Mouse (Mus musculus): ENCODE measurements around the gene Stk39.

Gene Stk39

DNA sequence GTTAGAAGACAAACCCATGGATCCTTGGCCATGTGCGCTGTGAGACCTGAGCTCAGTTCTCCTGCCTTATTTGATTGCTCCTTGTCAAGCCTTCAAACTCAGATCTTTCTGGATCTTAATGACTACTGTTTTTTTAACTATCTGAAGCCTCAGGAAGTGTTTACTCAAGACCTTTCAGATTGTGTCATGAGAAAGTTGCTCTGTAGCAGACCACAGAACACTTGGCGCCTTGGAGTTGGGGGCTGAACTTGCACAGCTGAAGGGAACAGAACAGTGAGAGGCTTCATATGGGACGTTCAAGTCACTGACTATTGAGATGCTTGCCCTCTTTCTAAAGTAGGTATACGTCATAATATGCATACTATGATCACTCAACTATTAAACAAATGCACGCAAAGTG is 239.1 kb downstream of the Stk39 start:
- DNase-seq (ENCODE audit: low spot score in 2 of 2), result no peak

DNA sequence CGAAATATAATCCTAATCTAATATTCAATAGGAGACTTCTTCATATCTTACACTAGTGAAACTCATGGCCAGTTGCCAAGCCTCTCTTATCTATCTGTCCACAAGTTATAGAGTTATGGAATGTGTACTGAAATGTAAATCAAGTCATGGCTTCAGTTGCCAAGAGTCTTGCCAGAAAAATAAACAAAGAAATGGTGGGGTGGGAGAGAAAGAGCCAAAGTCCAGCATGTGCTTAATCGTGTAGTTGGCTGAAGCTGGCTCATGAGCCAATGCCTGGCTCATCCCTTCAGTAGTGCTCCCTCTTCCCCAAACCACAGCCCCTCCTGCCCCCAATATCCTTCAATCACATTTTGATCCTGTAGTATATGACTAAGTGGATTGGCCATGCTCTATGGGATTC is 242.2 kb downstream of the Stk39 start:
- no peak for DNase-seq (ENCODE audit: low spot score in 2 of 2)

DNA sequence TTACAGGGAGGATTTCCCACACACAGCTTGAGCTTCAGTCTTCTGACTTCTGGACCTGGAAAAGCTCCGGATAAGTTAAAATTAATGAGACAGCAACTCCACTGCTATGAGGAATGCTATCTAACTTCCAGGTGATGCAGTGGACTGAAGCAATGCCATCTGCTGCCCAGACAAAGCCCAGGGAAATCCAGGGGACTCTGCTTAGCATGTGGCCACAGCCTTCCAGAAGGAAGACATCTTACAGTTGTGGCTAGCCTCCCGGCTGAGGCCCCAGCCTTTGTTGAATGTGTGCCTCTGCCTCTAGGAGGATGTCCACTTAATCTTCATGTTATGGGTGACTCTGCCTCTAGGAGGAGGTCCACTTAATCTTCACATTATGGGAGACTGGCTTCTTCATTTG is 243.0 kb downstream of the Stk39 start:
- DNase-seq (ENCODE audit: low spot score in 2 of 2), result no peak

DNA sequence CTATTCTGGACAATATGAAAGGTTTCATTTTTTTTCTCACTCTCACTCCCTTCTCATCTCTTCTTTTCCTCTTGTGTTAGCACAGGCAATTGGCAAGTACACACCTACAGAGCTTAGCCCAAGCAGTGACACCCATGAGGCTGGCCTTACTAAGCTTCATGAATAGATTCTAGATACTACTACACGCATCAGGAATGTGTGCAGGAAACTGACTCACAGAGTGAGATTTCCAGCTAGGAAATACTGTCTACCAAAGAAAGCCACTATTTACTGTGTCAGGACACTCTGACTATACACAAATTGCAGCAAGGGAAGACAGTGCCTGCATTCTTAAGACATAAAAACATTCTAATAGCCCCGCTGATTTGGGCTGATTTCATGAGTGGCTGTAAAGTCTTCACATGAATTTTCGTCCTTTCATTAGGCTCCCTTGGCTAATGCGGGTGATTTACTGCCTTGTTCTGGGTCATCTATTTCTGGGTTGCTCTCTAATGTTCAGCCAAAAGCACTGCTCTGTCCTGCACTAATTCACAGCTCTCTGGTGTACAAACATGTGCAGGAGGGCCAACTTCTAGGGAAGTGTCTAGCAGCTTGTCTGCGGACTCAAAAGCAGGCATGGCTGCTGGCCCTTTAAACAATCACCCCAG is 249.7 kb downstream of the Stk39 start:
- DNase-seq (ENCODE audit: low spot score in 2 of 2), result no peak

DNA sequence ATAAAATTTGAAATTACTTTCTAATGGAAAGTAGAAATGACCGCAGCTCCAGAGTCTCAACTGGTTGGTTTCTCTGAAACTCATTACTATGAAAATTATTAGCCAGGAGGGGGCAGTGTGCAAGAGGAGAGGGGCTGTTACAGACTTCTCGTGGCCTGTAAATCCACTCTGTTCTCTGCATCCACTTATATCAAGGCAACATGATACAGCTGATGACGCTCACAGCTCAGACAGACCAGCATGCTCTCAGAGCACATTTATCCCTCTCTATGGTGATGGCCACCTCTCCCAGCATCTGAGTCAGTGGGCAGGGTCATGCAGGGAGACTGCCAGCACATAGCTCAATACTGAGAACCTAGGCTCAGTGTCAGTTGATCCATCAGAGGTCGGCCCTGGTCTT is 250.8 kb downstream of the Stk39 start:
- no peak for DNase-seq (ENCODE audit: low spot score in 2 of 2)

DNA sequence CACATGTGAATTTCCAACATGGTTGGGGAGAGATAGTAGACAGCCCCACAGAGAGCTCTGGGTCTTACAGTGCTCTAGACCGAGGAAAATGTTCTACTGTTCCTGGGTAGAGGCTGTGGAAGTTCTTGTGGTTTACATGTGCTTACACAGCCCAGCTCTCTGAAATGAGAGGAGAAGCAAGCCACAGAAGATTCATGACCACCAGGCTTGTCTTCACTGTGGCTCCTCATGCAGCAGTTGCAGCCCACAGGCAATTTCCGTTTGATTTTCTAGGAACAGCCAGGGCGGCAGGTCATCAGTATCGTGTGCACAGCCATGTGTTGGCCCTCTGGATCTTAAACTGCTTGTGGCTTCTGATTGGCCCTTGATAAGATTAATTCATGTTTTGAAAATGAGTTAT is 252.2 kb downstream of the Stk39 start:
- DNase-seq (ENCODE audit: low spot score in 2 of 2), result no peak

DNA sequence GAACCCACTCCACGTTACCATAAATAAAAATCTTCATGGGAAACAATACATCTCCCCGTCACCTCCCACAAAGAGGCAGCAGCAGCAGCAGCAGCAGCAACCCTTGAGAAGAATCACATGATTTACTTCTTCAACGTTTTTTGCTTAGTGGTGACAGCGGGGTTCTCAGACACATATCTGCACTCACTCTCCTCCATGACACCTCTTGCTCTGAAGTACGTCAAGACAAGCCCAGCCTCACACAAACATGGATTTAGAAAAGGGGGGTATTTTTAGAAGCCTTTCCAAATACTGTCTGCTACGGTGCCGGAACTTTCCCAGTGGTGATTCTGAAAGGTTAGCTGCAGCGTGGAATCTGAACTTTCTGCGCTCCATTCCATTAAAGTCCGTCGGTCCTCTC is 256.9 kb downstream of the Stk39 start:
- DNase-seq (ENCODE audit: low spot score in 2 of 2), result no peak

DNA sequence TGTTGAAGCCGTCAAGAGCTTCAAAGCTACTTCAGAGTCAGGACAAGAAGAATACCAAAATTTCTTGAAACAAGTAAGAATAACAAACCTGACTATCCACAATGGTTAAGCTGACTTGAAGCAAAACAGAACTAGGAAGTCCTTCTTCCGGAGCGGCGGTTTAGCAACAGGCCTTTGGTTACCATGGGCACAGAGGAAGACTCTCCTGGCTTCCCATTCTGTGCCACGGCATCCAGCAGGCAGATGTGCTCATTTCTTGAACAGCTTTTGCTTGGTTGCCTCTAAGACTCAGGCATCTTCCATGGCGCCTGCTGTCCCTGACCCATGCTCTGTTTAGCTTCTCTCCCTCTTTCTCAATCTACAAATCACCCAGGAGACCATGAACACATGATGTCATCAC is 257.7 kb downstream of the Stk39 start:
- no peak for DNase-seq (ENCODE audit: low spot score in 2 of 2)

DNA sequence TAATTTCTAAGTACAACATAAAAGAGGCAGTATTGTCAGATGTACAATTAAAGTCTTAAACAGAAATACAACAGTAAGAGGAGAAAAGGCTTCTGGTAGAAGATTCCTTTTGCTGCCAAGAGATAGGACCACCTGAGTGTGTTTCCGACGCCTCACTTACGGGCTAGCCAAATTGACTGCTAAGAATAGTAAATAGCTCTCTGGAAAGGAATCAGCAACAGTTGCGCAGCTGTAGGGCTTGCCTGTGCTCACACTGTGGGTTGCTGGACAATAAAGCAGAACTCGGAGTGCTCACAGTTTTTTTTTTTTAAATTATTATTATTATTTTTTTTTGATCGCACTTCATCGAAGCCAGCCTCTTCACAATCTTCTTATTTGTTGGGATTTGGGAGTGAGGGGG is 260.6 kb downstream of the Stk39 start:
- DNase-seq (ENCODE audit: low spot score in 2 of 2), result no peak

DNA sequence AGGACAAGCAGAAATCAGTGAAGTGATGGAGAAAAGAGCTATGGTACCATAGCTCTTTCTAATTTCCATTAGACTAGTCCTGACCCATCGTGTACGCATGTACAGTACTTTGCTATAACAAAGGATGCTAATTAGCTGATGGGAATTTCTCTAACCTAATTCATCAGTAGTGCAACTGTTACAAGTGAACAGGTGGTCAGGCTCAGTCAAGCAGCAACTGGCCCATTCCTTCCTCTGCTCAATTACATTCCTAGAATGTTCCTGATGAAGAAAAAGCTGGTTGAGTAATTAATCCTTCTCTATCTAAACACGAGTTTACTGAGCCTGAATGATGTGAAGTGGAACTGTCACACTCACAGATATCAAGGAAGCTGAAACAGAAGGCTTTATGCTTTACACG is 275.8 kb downstream of the Stk39 start:
- DNase-seq (ENCODE audit: low spot score in 2 of 2), result no peak

DNA sequence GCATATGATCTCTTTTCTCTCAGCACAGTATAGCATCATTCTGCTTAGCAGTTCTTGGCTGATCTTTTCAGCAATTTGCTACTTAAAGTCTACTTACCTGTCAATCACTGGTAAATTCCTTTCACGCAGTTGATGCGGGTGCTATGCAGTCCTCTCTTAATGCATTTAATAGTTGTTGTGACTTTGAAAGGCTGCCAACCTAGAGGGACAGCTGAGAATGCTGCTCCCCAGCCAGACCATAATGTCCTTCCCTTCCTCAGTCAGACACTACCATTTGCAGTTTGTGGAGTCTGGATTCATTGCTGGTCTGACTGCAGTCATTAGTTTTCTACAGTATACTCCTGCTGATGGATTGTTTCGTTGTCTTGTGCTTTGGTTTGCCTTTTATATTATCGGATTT is 277.6 kb downstream of the Stk39 start:
- DNase-seq (ENCODE audit: low spot score in 2 of 2), result no peak

DNA sequence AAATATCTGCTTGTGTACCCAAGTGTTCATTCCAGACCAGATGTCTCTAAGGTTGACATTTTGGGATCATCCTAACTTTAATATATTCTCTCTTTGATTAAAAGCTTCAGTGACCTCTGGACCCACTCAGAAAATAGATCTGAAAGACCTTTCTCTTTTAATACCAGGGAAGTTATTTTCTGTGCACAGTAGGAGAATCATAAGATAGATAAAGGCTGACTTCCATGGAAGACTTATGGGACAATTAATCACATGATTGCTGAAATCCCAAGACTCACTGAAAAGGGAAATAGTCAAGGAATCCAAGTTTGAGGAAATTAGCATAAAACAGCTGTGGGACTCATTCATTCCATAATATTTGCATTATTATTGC is 278.6 kb downstream of the Stk39 start:
- DNase-seq (ENCODE audit: low spot score in 2 of 2), result no peak

DNA sequence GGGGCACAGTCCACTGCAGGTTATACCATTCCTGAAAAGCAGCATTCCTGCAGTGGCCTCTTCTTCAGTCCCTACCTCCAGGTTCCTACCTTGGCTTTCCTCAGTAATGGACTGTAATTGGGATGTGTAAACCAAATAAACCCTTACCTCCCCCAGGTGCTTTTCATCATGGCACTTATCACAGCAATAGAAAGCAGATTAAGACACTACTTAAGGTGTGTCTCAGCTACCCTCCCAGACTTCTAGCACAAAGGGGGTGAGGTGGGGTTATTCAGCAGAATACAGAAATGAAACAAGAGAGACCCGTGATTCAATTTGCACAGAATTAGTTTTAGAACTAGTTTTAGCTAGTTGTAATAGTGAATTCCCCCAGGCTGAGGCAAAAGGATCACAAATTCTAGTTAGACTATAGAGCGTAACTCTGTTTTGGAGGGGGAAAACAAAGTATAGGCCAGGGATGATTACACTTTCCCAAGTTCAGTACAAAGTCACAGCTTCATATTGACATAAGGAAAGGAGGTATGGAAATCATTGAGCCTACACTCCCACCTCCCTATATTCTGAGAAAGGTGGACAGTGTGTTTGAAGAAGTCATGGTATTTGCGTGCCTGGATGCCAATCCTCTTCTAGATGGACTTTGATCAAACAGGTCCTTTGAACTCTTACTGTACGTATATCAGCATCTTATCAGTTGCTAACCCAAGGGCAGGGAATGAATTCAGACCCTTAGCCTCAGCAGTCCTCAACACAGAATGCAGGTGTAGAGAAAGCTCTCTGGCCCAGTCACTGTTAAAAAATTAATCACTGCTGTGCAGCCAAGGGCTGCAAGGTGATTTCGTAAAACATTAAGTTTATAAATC is 279.2 kb downstream of the Stk39 start:
- DNase-seq (ENCODE audit: low spot score in 2 of 2), result no peak

DNA sequence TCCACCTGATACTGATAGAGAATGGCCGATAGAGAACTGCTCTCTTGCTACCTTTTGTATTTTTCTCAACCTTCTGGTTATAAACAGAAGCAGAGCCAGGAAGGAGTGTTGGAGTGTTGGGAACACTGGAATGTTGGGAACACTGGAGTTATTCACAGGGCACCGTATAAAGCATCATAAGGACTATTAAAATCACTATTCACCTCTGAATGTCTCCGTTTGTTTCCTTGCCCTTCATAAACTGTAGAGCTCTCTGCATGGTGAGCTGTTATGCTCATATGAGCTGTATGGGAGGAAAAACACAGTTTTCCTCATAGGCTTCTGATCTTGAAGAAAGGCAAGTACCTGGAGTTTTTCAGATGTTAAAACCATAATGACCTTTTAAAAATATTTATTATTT is 295.6 kb downstream of the Stk39 start:
- no peak for DNase-seq (ENCODE audit: low spot score in 2 of 2)

DNA sequence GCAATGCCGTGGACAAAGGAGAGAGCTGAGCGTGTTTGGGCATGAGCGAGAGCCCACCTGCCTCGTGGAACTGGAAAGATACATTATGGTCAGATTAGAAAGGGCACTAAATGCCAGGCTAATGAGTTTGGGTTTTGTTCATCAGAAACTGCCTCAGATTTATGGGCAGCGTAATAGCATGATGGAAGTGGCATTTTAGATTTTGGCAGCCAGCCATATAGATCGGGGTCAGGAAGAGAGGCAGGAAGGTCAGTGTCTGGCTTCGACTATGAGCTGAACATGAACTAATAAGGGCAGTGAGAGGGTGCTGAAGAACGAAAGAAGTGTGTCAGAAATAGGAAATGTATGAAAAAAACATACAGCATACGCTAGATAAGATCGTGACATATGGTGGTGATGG is 300.8 kb downstream of the Stk39 start:
- no peak for DNase-seq (ENCODE audit: low spot score in 2 of 2)

DNA sequence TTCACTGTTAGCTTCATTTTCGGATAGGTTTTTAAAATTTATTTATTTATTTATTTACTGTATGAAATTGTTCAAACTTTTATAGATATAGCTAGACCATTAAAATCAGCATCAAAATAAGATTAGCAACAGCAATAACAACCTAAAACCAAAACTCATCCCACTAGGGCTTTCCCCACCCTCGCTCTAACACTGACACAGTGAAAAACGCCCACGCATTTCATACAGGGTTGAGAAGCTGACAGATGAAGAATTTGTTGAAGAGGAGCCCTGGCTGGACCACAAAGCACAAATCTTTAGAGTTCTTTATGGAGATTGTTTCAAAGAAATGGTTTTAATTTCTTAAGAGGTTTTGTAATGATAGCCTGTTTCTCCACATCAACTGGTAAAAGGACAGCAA is 310.1 kb downstream of the Stk39 start:
- DNase-seq (ENCODE audit: low spot score in 2 of 2), result no peak

DNA sequence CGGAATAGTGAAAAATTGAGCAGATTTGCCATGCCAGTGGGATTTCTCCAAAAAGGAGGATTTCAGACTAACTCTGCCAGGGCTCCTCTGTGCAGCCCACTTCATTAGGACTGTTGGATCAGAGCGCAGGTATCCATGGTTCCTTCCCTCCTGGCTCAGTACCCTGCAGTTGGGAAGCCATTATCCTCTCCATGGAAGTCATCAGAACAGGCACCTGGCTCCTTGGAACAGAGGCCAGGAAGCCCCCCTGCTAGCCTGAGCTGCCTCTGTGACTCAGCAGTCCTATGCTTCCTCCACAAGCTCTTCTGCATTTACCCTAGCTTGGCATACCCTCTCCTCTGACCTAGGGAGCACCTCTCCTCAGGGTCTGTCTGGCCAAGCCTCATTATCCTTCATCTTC is 311.5 kb downstream of the Stk39 start:
- DNase-seq (ENCODE audit: low spot score in 2 of 2), result no peak
